In the genomic region with DNA sequence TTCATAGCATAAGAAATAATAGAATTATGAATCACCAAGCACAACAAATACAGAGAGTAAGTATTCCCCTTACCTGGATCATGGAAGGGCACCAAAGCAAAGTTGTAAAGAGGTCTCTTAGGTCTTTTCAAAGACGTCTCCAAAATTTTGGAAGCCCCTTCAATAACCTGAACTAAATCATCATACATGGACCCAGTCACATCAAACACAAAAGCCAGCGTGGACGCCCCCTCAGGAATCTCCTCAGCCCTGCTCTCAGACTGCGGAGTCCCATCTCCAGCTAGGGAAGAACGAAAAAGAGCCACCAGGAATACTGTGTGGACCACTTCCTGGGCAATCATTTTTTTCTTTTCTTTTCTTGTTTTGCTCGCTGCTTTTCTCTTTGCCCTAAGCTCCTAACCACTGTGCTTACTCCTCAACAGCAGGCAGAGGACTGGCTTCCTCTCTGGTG, we compare ENCODE assay signal across 9 mouse cellular contexts. TPM values are rescaled to one million over a fixed set of nuclear protein-coding genes. Genes with fewer than 3 reads are reported as not detected.
A peak's percentile ranks its signal among the peaks of the same experiment; 100 is the strongest.
DNase-seq lines count a peak whose midpoint lies in the region; ATAC-seq and TF ChIP-seq lines count a peak whose summit lies in the region.
"Had no signal": no experiment of that assay in that cellular context is flagged by ENCODE, and none has a peak within 500 bp of the region (broad histone marks: within the 10 kb centered on the region; RNA-seq: fewer than 3 reads in every experiment).

No protein-coding gene starts in this region.

- H3K27me3 ChIP-seq in heart, embryonic 16.5 days (ENCODE audit: control insufficient read depth, insufficient read depth, low read length), result no peaks in the 10 kb centered on the region
- no peaks in the 10 kb centered on the region for H3K27me3 ChIP-seq in hindbrain, postnatal 0 days (ENCODE audit: insufficient read depth, low read length)
- H3K27me3 ChIP-seq in midbrain, embryonic 13.5 days, result 0 out of 2 replicates have a peak, but pooled peaks cover 11% of the 10 kb centered on the region

- intact Hi-C loops in heart, postnatal 10 days (cut with DNase I), result loop anchor here (2.0 to 5.0 kb wide), 4 partner anchors 14 to 120 kb away; no protein-coding TSS in a partner anchor

- peak overlapping the region; percentile 84 for H3K27ac ChIP-seq in heart, embryonic 16.5 days (ENCODE audit: low read length)
- H3K27ac ChIP-seq in brown adipose tissue, adult 24 weeks (replicated peaks; ENCODE audit: low read depth, low read length), result no peak overlapping the region
- no peak overlapping the region for H3K27ac ChIP-seq in hindbrain, postnatal 0 days
- H3K27ac ChIP-seq in midbrain, embryonic 13.5 days, result no peak overlapping the region

- peak overlapping the region; percentile 80 for H3K4me2 ChIP-seq in heart, embryonic 16.5 days (ENCODE audit: low read depth, low read length)
- H3K4me2 ChIP-seq in hindbrain, postnatal 0 days (ENCODE audit: low read depth, low read length), result peak overlapping the region; percentile 94
- peak overlapping the region; percentile 90 for H3K4me2 ChIP-seq in midbrain, embryonic 13.5 days (replicated peaks)

- no peak for DNase-seq in heart, postnatal 10 days
- DNase-seq in hindbrain, postnatal 0 days (ENCODE audit: low spot score), result no peak
- DNase-seq in c-Kit-positive CD71-positive TER-119-positive erythroid progenitor cells, embryonic 14.5 days (ENCODE audit: low spot score), result no peak
- DNase-seq in right cerebral cortex, adult 2 months (ENCODE audit: low spot score in 2 of 2), result no peak
- DNase-seq in cerebellum, postnatal 36 days, result no peak

- no peaks in the 10 kb centered on the region for H3K36me3 ChIP-seq in heart, embryonic 16.5 days (ENCODE audit: control insufficient read depth, insufficient read depth)
- H3K36me3 ChIP-seq in hindbrain, postnatal 0 days (ENCODE audit: insufficient read depth, low read length), result no peaks in the 10 kb centered on the region
- no peaks in the 10 kb centered on the region for H3K36me3 ChIP-seq in midbrain, embryonic 13.5 days
- H3K36me3 ChIP-seq: G1E had no signal

- peaks cover 8% of the 10 kb centered on the region; the same call in 1 of the 2 replicates for H3K4me1 ChIP-seq in heart, embryonic 16.5 days (ENCODE audit: control insufficient read depth, insufficient read depth, low read length)
- peaks cover 3% of the 10 kb centered on the region for H3K4me1 ChIP-seq in brown adipose tissue, adult 24 weeks (ENCODE audit: control insufficient read depth, insufficient read depth, insufficient read length, low read length)
- 0 out of 2 replicates have a peak, but pooled peaks cover 7% of the 10 kb centered on the region for H3K4me1 ChIP-seq in hindbrain, postnatal 0 days (ENCODE audit: insufficient read depth, low read length)
- H3K4me1 ChIP-seq in midbrain, embryonic 13.5 days (replicated peaks), result peaks cover 21% of the 10 kb centered on the region

- H3K9me3 ChIP-seq in heart, embryonic 16.5 days (replicated peaks; ENCODE audit: control insufficient read depth, low read length), result peaks cover 2% of the 10 kb centered on the region; the same call in 1 of the 2 replicates
- no peaks in the 10 kb centered on the region for H3K9me3 ChIP-seq in hindbrain, postnatal 0 days (ENCODE audit: low read length)
- no peaks in the 10 kb centered on the region for H3K9me3 ChIP-seq in midbrain, embryonic 13.5 days
- H3K9me3 ChIP-seq: G1E had no signal

- peak overlapping the region; percentile 93 for H3K9ac ChIP-seq in heart, embryonic 16.5 days (ENCODE audit: low read length)
- peak overlapping the region; percentile 19; the same call in 1 of the 2 replicates for H3K9ac ChIP-seq in hindbrain, postnatal 0 days (replicated peaks; ENCODE audit: low read length)
- H3K9ac ChIP-seq in midbrain, embryonic 13.5 days (replicated peaks), result peak overlapping the region; percentile 65

- WGBS in heart, embryonic 16.5 days, result 2% methylated on average over 6 of the region's 6 CpGs
- 1% methylated on average over 6 of the region's 6 CpGs for WGBS in hindbrain, postnatal 0 days
- 2% methylated on average over 6 of the region's 6 CpGs for WGBS in midbrain, embryonic 13.5 days

- peak; percentile 30 for ATAC-seq in heart, embryonic 16.5 days (replicated peaks; ENCODE audit: extremely low read depth, insufficient read depth, low FRiP score)
- no peak for ATAC-seq in hindbrain, postnatal 0 days
- ATAC-seq in midbrain, embryonic 13.5 days, result peak; percentile 28

- peak overlapping the region; percentile 83 for H3K4me3 ChIP-seq in heart, embryonic 16.5 days (ENCODE audit: low read length)
- H3K4me3 ChIP-seq in brown adipose tissue, adult 24 weeks (ENCODE audit: insufficient read depth, low read depth, low read length), result peak overlapping the region; percentile 51
- H3K4me3 ChIP-seq in hindbrain, postnatal 0 days (ENCODE audit: low read length), result peak overlapping the region; percentile 48
- H3K4me3 ChIP-seq in midbrain, embryonic 13.5 days (replicated peaks), result peak overlapping the region; percentile 52

- TF ChIP-seq CTCF in hindbrain, postnatal 0 days (IDR thresholded peaks at IDR 0.05; ENCODE audit: low read depth), result no peak

RNA-seq across cellular contexts. Expression of a gene that starts 0.5 kb away (rescaled TPM):
- 18.1 and 20.7 TPM in 2 replicates for polyA plus RNA-seq in heart, embryonic 16.5 days (2015; fragmentation: Nextera tagmentation; extraction: Ambion mirVana)
- 10 to 100 TPM; 39.5 to 43.6 TPM for total RNA-seq in heart, postnatal 10 days (2021)
- 0.20 and 0.79 TPM in 2 replicates for polyA plus RNA-seq in brown adipose tissue, adult 24 weeks (2012; ENCODE audit: insufficient read depth, insufficient read length, missing spikeins)
- 2.7 and 6.3 TPM in 2 replicates for total RNA-seq in hindbrain, postnatal 0 days (2014; rRNA removed)
- polyA plus RNA-seq in hindbrain, postnatal 0 days (2015; fragmentation: Nextera tagmentation; extraction: Ambion mirVana), result 0.80 and 1.2 TPM in 2 replicates
- polyA plus RNA-seq in midbrain, embryonic 13.5 days (2015; fragmentation: Nextera tagmentation; extraction: Ambion mirVana), result 1.3 and 1.4 TPM in 2 replicates
- polyA plus RNA-seq: G1E had no signal

Comparison
In these comparisons a context has a peak if more than half of its experiments do, and no peak if none do; other contexts are left out.
1. H3K9ac ChIP-seq: peak in every context shown above with its lines; median percentile 93 in heart, embryonic 16.5 days; 65 in midbrain, embryonic 13.5 days; 19 in hindbrain, postnatal 0 days.